In genomic region chr5:119866277-119867235, GRCm38 (mm10) we compare ENCODE assay signal across 9 mouse cellular contexts. TPM values are rescaled to one million over a fixed set of nuclear protein-coding genes. Genes with fewer than 3 reads are reported as not detected.
A peak's percentile ranks its signal among the peaks of the same experiment; 100 is the strongest.
DNase-seq lines count a peak whose midpoint lies in the region; ATAC-seq lines count a peak whose summit lies in the region.
"Had no signal": no experiment of that assay in that cellular context is flagged by ENCODE, and none has a peak within 500 bp of the region (broad histone marks: within the 10 kb centered on the region; RNA-seq: fewer than 3 reads in every experiment).

No protein-coding gene starts in this region.

- H3K27me3 ChIP-seq in forebrain, embryonic 16.5 days (replicated peaks; ENCODE audit: control insufficient read depth, insufficient read depth, low read length), result no peaks in the 10 kb centered on the region

- H3K27ac ChIP-seq in forebrain, embryonic 16.5 days (ENCODE audit: low read length), result peak overlapping the region; percentile 26; the same call in 1 of the 2 replicates

- H3K4me1 ChIP-seq in forebrain, embryonic 16.5 days (replicated peaks; ENCODE audit: control insufficient read depth, insufficient read depth, low read length), result peaks cover 11% of the 10 kb centered on the region

- H3K4me3 ChIP-seq in forebrain, embryonic 16.5 days (replicated peaks; ENCODE audit: low read length), result peak overlapping the region; percentile 36
- H3K4me3 ChIP-seq: erythroblast, embryonic 14.5 days had no signal

- intact Hi-C loops in left cerebral cortex, postnatal 4 days (cut with DNase I), result no loop called here

- H3K9ac ChIP-seq in forebrain, embryonic 16.5 days (replicated peaks; ENCODE audit: low read depth, low read length), result peak overlapping the region; percentile 46

- H3K9me3 ChIP-seq in forebrain, embryonic 16.5 days (ENCODE audit: control insufficient read depth, low read length), result no peaks in the 10 kb centered on the region

- peak overlapping the region; percentile 57 for H3K4me2 ChIP-seq in forebrain, embryonic 16.5 days (ENCODE audit: low read length)

- DNase-seq in cerebellum, postnatal 10 days, result peak; percentile 59
- no peak for DNase-seq in cerebellum, adult 11-12 months
- DNase-seq in ES-CJ7 (ENCODE audit: low read depth, low spot score), result peak; percentile 11
- peak; percentile 17 for DNase-seq in left cerebral cortex, postnatal 4 days
- DNase-seq in right cerebral cortex, postnatal 14 days, result peak; percentile 28
- DNase-seq in gastrocnemius, postnatal 25 days, result no peak
- DNase-seq in thymus, postnatal 10 days (ENCODE audit: low spot score in 2 of 2), result no peak

- WGBS in forebrain, embryonic 16.5 days, result 2% methylated on average over 31 of the region's 31 CpGs

- ATAC-seq in forebrain, embryonic 16.5 days, result peak; percentile 86

- no peaks in the 10 kb centered on the region for H3K36me3 ChIP-seq in forebrain, embryonic 16.5 days (ENCODE audit: control insufficient read depth, insufficient read depth)

RNA-seq across cellular contexts. Expression of gene Tbx5, which starts 34.1 kb away (rescaled TPM):
- polyA plus RNA-seq in forebrain, embryonic 16.5 days (2015; fragmentation: Nextera tagmentation; extraction: Ambion mirVana), result 0.12 TPM in 1 of 2 replicates, not detected in the other
- total RNA-seq in left cerebral cortex, postnatal 4 days (2021), result not detected
- total RNA-seq in gastrocnemius, postnatal 25 days (2021), result under 1 TPM in 1 of 2 experiments, not detected in 1; 0.19 TPM
- polyA plus RNA-seq: erythroblast, embryonic 14.5 days had no signal

Comparison
In these comparisons a context has a peak if more than half of its experiments do, and no peak if none do; other contexts are left out.
1. DNase-seq: peak in cerebellum, postnatal 10 days (2 of 2), ES-CJ7 (single experiment), left cerebral cortex, postnatal 4 days (single experiment) and right cerebral cortex, postnatal 14 days (single experiment); none in cerebellum, adult 11-12 months (single experiment), gastrocnemius, postnatal 25 days (single experiment) and thymus, postnatal 10 days (0 of 2).